Mouse (Mus musculus) granulocyte monocyte progenitor cell, adult 5-6 weeks (primary cell): Measurements from ENCODE around the gene Jrkl. TPM values are rescaled to one million over a fixed set of nuclear protein-coding genes. Genes with fewer than 3 reads are reported as not detected.
A peak's percentile ranks its signal among the peaks of the same experiment; 100 is the strongest.

Experiments
- ATAC-seq: replicated peaks from 2 replicates; pipeline ENCODE4 v1.8.0; 2016; ENCODE audit warnings: mild to moderate bottlenecking, moderate TSS enrichment, inconsistent platforms; ENCODE audit not compliant: poor library complexity, severe bottlenecking
- total RNA-seq, 2 experiments: library from RNA; stranded (forward) in 1 of 2; stranded (reverse) in 1 of 2; fragments of 200-712, 200-1000 nt in 1 of 2; fragments of >200 nt in 1 of 2; fragmentation: Nextera tagmentation in 1 of 2; gene quantifications; 2 replicates each; pipeline ENCODE4 v1.2.3; 2014 to 2017

The Jrkl gene
- total RNA-seq (2014; fragmentation: Nextera tagmentation) = 6.0 and 7.1 TPM in 2 replicates
- total RNA-seq (2017) = 5.3 and 10.3 TPM in 2 replicates

DNA sequence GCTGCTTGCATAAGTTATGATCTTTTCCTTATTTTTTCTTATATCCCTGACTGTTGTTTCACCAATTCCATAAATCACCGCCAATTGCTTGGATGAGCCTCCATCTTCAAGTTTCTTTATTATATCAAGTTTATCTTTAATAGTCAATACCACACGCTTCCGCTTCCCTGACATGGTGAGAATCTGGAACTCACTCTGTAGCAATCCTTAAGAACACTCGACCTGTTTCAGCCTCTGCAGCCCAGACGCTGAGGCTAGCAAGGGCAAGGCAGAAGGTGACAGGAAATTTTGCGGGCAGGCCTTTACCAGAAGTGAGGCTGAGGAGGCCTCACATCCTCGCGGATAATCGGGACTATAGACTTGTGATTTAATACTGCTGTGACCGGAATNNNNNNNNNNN lies at the start of gene Jrkl:
Jrkl (minus strand) TSS at position 349 of the 400 bp plus-strand sequence.
- peak; percentile 66 for ATAC-seq

DNA sequence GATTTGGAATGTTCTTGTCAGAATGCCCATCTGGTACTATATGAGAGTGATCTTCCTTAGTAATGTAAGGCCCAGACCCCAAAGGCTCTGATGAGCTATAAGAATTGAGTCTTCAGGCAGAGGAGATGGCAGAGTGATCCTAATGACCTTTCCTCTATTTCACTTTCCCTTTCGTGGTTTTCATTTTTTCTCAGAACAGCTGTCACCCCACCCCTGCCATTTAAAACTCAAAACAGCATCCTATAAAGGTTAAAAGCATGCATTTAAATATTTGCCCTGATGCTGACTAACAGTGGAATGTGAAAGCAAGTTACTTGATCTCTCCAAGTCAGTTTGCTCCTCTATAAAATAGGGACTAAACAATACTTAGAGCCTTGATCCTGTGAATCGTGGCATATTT lies 41.9 kb upstream of the Jrkl start:
- ATAC-seq = no peak

DNA sequence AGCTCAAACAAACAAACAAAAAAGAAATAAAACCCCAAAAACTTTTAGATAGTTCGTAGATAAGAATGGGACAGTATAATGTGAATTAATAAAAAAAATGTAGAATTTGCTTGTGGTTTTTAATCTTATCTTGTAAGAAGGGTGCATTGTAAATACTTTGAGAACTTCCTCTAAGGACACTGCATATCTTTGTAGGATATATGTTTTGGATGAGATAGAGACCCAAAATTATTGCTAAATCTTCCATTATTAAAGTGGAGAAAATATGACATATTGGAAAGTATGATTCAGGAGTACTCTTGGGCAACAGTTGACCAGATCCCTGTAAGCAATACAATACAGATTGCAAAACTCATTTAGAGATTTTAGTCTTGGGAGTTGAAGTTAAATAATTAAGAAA lies 27.6 kb upstream of the Jrkl start:
- no peak for ATAC-seq

DNA sequence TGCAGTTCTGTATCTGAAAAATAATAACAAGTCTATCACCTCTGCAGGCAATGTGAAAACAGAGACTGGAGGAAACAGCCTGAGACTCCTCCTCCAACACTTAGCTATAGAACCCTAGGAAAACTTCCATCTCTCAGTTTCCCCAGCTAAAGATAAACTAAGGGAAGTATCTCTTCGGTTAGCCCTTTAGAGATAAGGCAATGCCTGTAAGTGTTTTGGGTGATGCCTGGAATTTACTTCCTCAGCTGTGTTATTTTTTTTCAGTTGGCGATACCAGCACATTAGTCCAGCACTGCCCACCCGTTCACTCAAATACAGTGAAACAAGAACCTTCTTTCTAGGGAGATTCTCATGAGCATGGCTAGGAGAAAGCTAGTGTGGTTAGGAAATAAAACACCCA lies 15.4 kb upstream of the Jrkl start:
- no peak for ATAC-seq

DNA sequence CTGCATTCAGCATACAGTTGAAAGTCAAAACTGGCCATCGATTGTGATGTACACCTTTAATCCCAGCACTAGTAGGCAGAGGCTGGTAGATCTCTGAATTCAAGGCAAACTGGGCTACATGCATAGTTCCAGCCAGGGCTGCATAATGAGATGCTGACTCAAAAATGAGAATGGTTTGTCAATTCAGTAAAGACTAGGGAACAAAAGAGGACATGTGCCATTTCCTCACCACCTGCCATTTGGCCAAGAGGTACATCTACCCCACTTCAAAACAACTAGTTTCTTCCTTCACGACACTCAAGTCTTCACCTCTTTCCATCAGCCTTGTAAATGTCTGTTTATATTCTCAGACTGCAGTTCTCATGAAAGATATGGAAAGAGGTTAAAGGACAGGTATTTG lies 12.5 kb upstream of the Jrkl start:
- no peak for ATAC-seq

DNA sequence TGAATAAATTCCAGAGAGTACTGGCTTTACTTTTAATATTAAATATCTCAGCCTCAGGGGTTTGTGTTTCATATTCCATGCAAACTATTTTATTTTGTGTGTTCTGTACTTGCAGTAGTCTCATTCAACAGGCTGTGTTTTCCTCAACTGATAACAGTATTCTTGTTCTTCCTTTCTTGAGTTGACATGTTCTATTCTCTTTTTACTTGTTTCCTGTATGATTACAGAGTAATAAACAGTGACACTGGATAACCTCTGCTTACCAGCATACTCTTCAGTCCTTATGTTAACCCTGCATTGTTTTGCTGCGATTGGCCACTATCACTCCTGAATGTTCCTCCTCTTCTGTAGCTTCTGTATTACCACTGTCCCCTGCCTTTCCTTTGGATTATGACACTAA lies 11.1 kb upstream of the Jrkl start:
- ATAC-seq = no peak

DNA sequence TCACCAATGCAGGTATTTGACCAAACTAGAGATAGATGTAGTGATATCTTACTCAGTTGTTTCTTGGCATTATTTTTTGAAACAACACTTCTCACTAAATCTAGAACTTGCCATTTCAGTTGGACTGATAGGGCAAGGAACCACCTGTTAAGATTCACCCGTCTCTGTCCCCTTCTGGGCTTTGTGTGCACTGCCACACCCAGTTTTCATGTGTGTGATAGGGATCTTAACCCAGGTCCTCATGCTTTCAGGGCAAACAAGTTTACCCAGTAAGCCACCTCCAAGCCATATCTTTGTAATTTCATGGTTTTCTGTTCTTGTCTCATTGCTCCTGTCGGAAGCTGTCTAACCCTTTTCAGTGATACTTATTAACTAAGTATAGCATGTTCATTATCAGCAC lies 5.6 kb upstream of the Jrkl start:
- ATAC-seq = no peak

DNA sequence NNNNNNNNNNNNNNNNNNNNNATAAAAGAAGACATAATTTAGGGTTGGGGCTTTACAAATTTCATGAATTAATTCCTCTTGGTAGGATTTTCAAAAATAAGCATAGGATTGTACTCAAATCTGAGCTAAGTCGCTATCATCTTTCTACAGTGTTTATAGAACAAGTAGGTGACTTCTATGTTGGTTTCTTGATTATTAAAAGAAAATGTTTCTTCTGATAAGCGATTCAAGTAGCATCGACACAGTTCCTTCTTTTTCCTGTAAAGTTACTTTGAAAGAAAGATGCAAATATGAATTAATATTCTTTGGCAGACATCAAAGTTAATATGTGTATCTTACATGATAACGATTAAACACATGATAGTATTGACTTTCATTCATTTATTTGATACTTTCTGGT lies 2.5 kb upstream of the Jrkl start:
- ATAC-seq = no peak

DNA sequence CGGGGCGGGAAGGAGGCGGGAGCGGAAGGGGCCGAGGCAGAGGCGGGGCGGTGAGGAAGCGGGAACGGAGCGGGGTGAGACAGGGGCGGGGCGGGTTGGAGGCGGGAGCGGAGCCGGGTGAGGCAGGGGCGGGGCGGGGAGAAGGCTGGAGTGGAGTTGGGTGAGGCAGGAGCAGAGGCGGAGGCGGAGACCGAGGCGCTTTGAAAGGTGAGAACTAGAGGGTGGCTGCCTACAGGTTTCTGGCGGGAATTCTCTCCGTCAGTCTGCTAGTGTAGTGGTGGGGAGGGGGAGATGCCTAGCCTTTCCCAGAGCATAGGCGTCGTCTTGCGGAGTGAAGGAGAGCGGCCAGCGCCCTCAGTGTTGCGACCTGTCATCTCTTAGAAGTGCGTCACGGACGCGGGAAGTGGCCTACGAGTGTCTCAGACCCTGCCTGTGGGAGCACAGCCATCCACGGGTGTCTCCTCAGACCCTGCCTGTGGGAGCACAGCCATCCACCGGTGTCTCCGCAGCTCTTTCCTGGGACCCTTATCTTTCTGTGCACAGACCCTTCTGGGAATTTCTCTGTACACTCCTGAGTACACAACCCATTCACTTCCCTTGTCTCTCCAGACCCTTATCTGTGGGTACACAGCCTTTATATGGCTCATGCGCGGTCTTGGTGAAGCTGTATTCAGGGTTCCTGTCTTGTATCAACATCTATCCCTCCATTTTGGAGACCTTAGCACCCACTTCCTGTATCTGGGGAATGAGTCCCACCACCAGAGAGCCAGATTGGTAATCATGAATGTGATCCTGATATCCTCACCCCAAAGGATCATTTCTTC lies 1.4 kb upstream of the Jrkl start, which contains the start of gene Ccdc82:
Ccdc82 (plus strand) TSS at position 141 of the 824 bp plus-strand sequence.
- ATAC-seq = peak; percentile 97

DNA sequence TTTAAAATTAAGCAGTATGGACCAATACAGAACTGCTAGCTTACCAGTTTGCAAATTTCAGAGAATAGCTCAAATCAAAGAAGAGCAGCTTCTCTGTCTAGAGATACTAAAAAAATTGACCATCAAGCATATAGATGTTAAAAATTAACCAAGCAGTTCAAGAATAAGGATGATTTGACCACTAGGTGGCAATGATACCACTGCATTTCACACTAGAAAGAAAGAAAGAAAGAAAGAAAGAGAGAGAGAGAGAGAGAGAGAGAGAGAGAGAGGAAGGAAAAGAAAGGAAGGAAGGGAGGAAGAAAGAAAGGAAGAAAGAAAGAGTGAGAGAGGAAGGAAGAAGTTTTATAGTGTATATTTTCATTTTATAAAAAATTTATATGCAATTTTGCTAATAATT lies 3.3 kb downstream of the Jrkl start:
- no peak for ATAC-seq

DNA sequence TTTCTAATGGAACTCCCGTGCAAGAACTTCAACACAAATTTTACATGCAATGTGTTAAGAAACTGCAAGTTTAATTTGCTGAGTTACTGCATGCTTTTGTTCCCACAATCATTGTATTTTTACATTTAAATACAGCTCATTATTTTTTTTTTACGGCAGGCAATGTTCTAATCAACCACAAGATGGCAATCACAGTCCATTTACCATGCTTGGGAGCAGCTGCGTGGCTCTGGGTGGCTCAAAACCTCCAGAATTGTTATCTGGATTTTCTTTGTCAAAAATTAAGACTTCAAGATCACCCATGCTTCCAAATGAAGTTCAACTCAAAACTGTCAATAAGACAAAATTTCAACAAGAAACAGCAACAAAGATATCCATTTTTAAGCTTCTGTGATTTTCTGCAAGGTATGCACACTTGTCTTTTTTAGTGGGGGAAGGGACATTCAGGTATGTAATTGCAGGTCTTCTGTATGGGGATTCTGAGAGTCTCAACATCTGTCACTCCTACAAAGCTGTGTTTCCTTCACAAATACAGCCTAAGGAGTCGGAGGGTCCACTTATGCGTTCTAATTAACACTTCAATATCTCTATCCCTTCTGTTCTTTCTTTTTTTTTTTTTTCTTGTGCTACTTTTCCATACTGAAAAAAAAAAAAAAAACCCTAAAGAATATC lies 13.9 kb downstream of the Jrkl start:
- peak; percentile 81 for ATAC-seq

DNA sequence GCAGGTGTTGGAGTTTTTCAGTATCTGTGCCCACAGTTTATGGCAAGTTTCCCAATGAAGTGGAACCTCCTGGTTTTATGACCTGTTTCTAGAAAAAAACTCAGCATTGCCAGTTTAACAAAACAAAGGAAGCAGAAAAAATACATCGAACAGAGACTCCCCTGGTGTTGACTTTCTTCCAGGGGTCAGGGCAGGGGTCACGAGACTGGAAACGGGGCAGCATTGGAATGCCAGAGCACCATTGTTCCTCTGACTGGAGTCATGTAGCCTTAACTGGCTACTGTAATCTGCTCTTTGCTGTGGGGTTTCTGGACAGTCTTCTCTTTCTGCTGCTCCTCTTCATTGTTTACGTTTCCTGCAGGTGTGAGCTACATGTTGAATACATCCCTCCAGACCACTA lies 15.1 kb downstream of the Jrkl start:
- ATAC-seq = no peak

DNA sequence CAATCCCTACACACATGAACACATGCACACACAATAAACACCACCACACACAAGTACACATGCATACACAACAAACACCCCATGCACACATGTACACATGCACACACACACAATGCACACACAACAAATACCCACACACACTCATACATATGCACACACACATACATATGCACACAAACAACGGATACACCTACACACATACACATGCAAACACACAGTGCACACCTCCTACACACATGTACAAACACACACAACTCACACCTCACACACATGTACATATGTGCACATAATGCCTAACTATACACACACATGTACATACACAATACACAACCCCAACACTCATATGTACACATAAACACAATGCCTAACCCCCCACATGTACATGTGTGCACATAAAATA lies 19.8 kb downstream of the Jrkl start:
- no peak for ATAC-seq

DNA sequence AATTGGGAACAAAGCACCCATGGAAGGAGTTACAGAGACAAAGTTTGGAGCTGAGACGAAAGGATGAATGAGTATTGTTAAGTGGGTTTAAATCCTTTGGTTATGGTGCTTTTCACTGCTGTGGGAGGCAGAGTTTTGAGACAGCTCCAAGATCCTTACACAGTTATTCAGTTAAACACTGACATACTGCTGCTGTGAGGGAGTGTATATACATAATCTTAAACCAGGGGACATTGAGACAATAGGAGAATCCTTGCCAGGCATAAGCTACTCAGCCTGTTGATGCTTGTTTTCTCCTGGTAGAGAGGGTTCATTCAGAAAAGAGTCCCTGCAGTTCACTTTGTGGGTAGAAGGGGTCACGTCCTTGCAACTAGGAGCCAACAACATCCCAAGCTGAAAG lies 39.3 kb downstream of the Jrkl start:
- ATAC-seq = no peak

DNA sequence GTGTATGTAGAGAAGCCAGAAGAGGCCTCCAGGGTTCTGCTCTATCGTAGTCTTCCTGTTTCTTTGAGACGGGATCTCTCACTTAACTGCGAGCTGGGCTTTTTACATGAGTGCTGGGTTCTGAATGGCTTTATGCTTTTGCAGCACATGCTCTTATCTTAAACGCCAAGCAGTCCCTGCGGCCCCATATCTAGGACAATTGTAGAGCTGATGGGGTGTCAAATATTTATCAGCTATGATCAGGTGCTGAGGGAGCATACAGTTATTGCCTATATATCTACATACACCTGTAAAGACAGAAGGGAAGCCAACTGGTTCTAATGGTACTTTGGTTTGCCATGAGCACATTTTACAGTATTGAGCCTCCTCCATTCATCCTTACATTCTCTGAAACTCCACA lies 41.9 kb downstream of the Jrkl start:
- ATAC-seq = no peak

DNA sequence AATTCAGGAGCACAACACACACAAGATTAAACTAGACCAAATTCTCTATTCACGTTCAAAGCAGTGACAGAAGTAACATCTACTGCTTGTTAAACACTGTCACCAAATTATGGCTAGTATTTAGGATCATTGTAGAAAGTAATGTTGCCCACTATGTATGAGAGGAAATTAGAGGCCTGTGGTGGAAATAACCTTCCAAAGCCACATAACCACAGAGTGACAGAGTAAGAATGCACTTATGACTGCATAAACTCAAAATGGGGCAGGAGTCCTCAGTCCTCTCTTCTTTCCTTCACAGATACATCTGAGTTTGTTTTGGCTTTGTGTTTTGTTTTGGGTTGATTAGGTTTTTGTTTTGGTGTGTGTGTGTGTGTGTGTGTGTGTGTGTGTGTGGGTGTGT lies 42.5 kb downstream of the Jrkl start:
- no peak for ATAC-seq

DNA sequence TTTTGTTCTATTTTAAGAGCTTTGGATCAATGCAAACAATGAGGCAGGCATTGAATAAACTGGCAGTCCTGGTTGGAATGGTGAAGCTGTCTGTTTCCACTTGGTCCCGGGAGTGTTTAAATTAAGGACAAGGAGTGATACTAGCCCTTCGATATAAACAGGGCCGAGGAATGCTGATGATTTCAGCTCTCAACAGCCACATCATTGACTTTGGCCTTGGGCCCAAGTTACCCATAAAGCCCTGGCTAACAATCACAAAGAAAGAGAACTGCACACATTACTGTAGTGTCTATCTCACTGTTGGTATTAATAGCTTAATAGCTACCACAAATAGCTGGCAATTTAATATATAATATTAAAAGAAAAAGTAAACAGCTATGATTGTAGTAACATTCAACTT lies 45.5 kb downstream of the Jrkl start:
- no peak for ATAC-seq

DNA sequence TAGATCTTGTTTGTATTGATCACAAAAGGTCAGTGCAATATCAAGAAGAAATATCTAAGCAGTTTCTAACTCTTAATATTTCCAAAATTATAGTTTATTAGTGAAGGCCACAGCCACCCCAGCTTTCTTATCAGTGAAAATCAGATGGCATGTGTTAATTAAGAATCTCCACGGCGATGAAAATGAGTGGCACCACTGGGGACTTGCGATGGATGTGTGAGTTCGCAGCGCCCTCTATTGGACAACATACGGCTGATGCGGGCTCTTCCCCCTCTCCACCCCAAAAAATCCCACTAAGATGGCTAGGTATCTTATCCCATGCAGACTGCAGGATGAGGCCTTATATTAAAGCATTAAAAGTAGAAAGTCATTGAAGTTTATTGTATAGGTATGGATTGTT lies 49.9 kb downstream of the Jrkl start:
- ATAC-seq = peak; percentile 80

DNA sequence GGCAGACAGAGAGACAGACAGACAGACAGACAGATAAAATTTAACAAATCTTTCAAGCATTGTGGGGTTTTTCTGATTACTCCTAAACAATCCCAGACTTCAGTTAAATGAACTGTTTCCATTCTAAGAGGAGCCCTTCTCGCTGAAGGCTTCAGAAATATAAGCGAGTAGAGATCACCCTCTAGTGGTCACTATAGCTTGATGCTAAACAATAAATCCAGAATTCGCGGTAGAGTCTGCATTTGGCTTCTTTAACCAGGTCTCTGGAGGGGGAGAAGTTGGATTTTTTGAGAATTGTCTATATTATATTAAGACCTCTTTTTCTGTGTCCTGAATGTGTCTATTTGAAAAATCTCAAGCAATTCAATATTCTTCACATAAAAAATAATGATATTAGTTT lies 50.4 kb downstream of the Jrkl start:
- ATAC-seq = peak; percentile 65

DNA sequence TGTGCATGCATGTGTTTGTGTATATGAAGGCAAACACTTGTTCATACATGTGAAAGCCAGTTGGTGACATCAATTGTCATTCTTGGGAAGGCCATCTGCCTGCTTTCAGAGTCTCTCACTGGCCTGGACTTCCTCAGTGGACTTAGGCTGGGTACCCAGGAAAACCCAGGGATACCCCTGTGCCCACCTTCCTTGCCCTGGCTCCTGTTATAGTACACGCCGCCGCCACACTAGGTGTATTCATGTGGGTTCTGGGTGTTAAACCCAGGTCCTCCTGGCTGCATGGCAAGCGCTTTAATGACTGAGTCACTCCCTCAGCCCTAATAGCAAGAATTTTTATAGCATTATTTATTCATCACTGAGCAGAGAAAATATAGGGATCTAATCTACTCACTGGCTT lies 51.0 kb downstream of the Jrkl start:
- no peak for ATAC-seq
